Mouse (Mus musculus) liver, embryonic 15.5 days (tissue): Measurements from ENCODE around the gene Prkce. TPM values are rescaled to one million over a fixed set of nuclear protein-coding genes. Genes with fewer than 3 reads are reported as not detected.

Source experiments
- ATAC-seq: fragments of 200-750 bp; cut with Nextera tagmentation; 2 replicates; pipeline ENCODE4 v1.8.0; 2017; ENCODE audit warnings: moderate number of reproducible peaks, mild to moderate bottlenecking, moderate library complexity; ENCODE audit not compliant: insufficient read depth
- H3K27ac ChIP-seq: fragments of 300-500 bp; sonication (generic); replicated peaks from 2 replicates; pipeline ENCODE4 v1.5.1; 2015; ENCODE audit warnings: mild to moderate bottlenecking, inconsistent platforms
- H3K27me3 ChIP-seq: fragments of 300-500 bp; sonication (generic); 2 replicates; pipeline ENCODE4 v1.6.1; 2015; ENCODE audit warnings: mild to moderate bottlenecking, inconsistent platforms
- H3K36me3 ChIP-seq: fragments of 300-500 bp; sonication (generic); replicated peaks from 2 replicates; pipeline ENCODE4 v1.6.1; 2015; ENCODE audit warnings: moderate library complexity, mild to moderate bottlenecking, inconsistent platforms
- H3K4me1 ChIP-seq: fragments of 300-500 bp; sonication (generic); replicated peaks from 2 replicates; pipeline ENCODE4 v1.6.1; 2015; ENCODE audit warnings: inconsistent platforms
- H3K4me2 ChIP-seq: fragments of 300-500 bp; sonication (generic); 2 replicates; pipeline ENCODE4 v1.6.1; 2015; ENCODE audit warnings: moderate library complexity, mild to moderate bottlenecking, inconsistent platforms
- H3K4me3 ChIP-seq: fragments of 300-500 bp; sonication (generic); replicated peaks from 2 replicates; pipeline ENCODE4 v1.5.1; 2015; ENCODE audit warnings: mild to moderate bottlenecking, inconsistent platforms
- H3K9ac ChIP-seq: fragments of 300-500 bp; sonication (generic); 2 replicates; pipeline ENCODE4 v1.6.1; 2015; ENCODE audit warnings: moderate library complexity, mild to moderate bottlenecking, inconsistent platforms
- H3K9me3 ChIP-seq: fragments of 300-500 bp; sonication (generic); replicated peaks from 2 replicates; pipeline ENCODE4 v1.6.1; 2016; ENCODE audit warnings: inconsistent platforms
- WGBS: fragments of 180-500 bp; shearing (Covaris S2); methylation state at CpG from one replicate; pipeline ENCODE4 v1.1.7; 2015; ENCODE audit warnings: mixed read lengths; ENCODE audit not compliant: insufficient replicate concordance; 5-methylcytosine and 5-hydroxymethylcytosine counted together
- polyA plus RNA-seq: library from polyadenylated mRNA; unstranded; fragments of >200 nt; fragmentation: Nextera tagmentation; extraction: Ambion mirVana; gene quantifications from 2 replicates; pipeline ENCODE4 v1.2.1, GENCODE M21; 2015

The Prkce gene
- polyA plus RNA-seq, 1 experiment from 2014 or later: 0.79 TPM

- Histone ChIP-seq H3K4me2 (no peak overlapping the region), H3K36me3 (no peaks in the 10 kb centered on the region), H3K27me3 (no peaks in the 10 kb centered on the region), H3K27ac (no peak overlapping the region), H3K4me1 (no peaks in the 10 kb centered on the region; the same call in 1 of the 2 replicates), H3K4me3 (no peak overlapping the region), H3K9ac (no peak overlapping the region), H3K9me3 (no peaks in the 10 kb centered on the region)
- WGBS: 73% methylated on average over 12 of the region's 12 CpGs
- ATAC-seq: no peak
These were observed 269.2 kb downstream of the Prkce start for GRCm38 (mm10) chr17:86436583-86437370.

DNA sequence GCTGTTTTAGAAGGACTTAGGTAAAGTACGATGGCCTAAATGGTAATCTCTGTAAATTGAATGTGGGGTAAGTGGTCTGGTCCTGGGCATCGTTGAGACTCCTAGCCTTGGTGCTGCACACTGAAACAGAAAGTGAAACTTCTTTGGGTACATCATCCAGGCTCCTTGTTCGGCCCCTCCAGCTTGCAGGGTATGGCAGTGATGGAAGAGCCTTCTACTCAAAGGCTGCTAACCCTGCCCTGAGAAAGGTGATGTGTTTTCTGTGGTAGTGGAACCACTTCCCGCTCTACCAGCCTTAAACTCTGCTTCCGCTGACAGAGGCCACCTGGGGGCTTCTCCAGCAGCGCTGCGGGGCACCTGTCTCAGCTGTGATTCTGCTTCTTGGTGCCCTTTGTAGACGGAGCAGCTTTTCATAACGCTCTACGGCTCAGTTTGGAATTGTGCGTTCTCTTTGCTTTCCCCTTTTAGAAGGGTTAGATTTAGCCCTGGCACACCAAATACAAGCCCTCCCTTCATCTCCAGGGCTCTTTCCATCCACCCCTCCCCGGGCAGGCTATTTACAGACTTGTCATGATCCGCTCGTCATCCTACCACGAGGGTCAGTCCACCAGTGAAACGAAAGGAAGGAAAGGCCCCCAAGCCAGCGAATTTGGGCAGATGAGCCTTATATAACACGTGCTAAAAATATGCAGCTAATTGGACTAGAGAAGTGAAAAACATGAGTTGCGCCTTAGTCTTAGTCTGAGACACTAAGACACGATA is 270.1 kb downstream of the Prkce start:
- H3K27me3 ChIP-seq: no peaks in the 10 kb centered on the region
- no peak for ATAC-seq
- no peaks in the 10 kb centered on the region for H3K9me3 ChIP-seq
- no peak overlapping the region for H3K27ac ChIP-seq
- H3K9ac ChIP-seq: no peak overlapping the region
- no peaks in the 10 kb centered on the region; the same call in 1 of the 2 replicates for H3K4me1 ChIP-seq
- no peak overlapping the region for H3K4me2 ChIP-seq
- H3K4me3 ChIP-seq: no peak overlapping the region
- 64% methylated on average over 20 of the region's 20 CpGs for WGBS
- no peaks in the 10 kb centered on the region for H3K36me3 ChIP-seq

DNA sequence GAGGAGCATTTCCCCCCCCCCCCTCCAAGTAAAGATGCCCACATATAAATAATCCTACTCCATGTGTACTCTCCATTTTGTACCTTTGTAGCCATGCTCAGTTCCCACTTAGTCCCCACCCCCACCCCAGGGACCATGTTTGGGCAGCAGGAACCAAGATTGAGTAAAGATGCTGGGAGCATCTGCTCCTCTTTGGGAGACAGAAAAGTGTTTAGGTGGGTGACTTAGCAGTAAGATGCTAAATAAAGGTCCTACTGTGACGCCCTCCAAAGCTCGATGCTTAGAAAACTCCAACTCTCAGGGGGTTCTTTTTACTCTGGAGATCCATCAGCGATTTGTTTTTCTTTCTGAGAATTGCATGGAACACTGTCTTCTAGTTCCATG is 270.7 kb downstream of the Prkce start:
- 62% methylated on average over 3 of the region's 3 CpGs for WGBS
- Histone ChIP-seq H3K27ac (no peak overlapping the region), H3K4me2 (no peak overlapping the region), H3K36me3 (no peaks in the 10 kb centered on the region), H3K4me3 (no peak overlapping the region), H3K9ac (no peak overlapping the region), H3K4me1 (no peaks in the 10 kb centered on the region; the same call in 1 of the 2 replicates), H3K9me3 (no peaks in the 10 kb centered on the region), H3K27me3 (no peaks in the 10 kb centered on the region)
- no peak for ATAC-seq

DNA sequence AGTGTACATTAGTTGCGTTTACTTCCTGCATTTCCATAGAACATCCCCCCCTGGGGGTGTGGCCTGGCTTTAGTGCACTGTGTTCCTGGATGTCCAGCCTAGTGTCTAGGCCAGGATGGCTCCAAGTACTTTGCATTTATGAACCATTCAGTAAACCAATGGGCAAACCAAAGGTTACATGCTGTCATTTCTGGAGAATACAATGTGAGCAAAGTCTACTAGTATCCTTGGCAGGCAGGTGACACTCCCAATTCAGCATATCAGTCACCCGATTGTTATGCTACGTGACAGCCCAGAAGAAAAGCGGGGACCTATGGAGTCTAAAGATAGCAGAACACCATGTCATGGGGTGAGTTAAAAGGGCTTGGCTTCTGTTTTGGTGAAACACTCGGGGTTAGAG is 271.2 kb downstream of the Prkce start:
- H3K36me3 ChIP-seq: no peaks in the 10 kb centered on the region
- 36% methylated on average over 5 of the region's 5 CpGs for WGBS
- no peaks in the 10 kb centered on the region for H3K9me3 ChIP-seq
- peak; percentile 33; the same call in 1 of the 2 replicates for ATAC-seq
- no peaks in the 10 kb centered on the region for H3K27me3 ChIP-seq
- no peak overlapping the region for H3K4me3 ChIP-seq
- H3K27ac ChIP-seq: no peak overlapping the region
- H3K9ac ChIP-seq: no peak overlapping the region
- H3K4me2 ChIP-seq: no peak overlapping the region
- peaks cover 2% of the 10 kb centered on the region; the same call in 1 of the 2 replicates for H3K4me1 ChIP-seq

GRCm38 (mm10) chr17:86441098-86441497 is 273.5 kb downstream of the Prkce start:
- no peaks in the 10 kb centered on the region for H3K9me3 ChIP-seq
- H3K4me1 ChIP-seq: peaks cover 13% of the 10 kb centered on the region
- no peak overlapping the region for H3K4me2 ChIP-seq
- WGBS: 58% methylated on average over 7 of the region's 7 CpGs
- ATAC-seq: no peak
- H3K36me3 ChIP-seq: no peaks in the 10 kb centered on the region
- H3K4me3 ChIP-seq: no peak overlapping the region
- no peak overlapping the region for H3K9ac ChIP-seq
- no peak overlapping the region for H3K27ac ChIP-seq
- no peaks in the 10 kb centered on the region for H3K27me3 ChIP-seq

DNA sequence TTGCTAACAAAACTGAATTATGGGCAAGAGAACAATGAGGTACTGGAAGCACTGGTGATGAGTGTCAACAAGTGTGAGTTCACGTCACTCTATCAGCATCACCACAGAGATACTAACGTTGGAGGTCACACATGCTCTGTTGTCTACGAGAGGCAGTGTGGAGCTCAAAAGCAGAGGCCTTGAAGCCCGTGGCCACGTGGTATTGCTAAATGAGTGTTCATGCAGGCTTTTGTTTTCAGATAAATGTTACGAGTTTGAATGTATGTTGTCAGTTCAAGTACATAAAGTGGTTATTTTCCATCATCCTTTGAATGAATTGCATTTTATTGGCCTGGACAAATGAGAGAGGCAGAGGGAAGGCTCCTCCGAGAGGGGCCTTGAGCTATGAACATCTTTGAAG is 276.3 kb downstream of the Prkce start:
- no peak overlapping the region for H3K27ac ChIP-seq
- no peak for ATAC-seq

GRCm38 (mm10) chr17:86444578-86445419 is 277.2 kb downstream of the Prkce start:
- H3K4me3 ChIP-seq: no peak overlapping the region
- H3K4me1 ChIP-seq: peaks cover 13% of the 10 kb centered on the region
- 0 out of 2 replicates have a peak overlapping the region, but pooled peaks have one; percentile 19 for H3K27ac ChIP-seq
- peak; percentile 87 for ATAC-seq
- no peaks in the 10 kb centered on the region for H3K36me3 ChIP-seq
- peak overlapping the region; percentile 16; the same call in 1 of the 2 replicates for H3K4me2 ChIP-seq
- H3K27me3 ChIP-seq: no peaks in the 10 kb centered on the region
- H3K9ac ChIP-seq: no peak overlapping the region
- H3K9me3 ChIP-seq: no peaks in the 10 kb centered on the region
- WGBS: 34% methylated on average over 15 of the region's 15 CpGs

More for the DNA sequence above, 276.3 kb downstream of the Prkce start:
- H3K36me3 ChIP-seq: no peaks in the 10 kb centered on the region
- H3K4me3 ChIP-seq: no peak overlapping the region
- H3K4me2 ChIP-seq: no peak overlapping the region
- H3K9me3 ChIP-seq: no peaks in the 10 kb centered on the region
- peaks cover 13% of the 10 kb centered on the region for H3K4me1 ChIP-seq
- 55% methylated on average over 7 of the region's 7 CpGs for WGBS
- H3K27me3 ChIP-seq: no peaks in the 10 kb centered on the region
- no peak overlapping the region for H3K9ac ChIP-seq

- 0 out of 2 replicates have a peak overlapping the region, but pooled peaks have one; percentile 19 for H3K27ac ChIP-seq
- H3K4me2 ChIP-seq: no peak overlapping the region
- no peak for ATAC-seq
These were observed 277.8 kb downstream of the Prkce start for GRCm38 (mm10) chr17:86445420-86445720.

DNA sequence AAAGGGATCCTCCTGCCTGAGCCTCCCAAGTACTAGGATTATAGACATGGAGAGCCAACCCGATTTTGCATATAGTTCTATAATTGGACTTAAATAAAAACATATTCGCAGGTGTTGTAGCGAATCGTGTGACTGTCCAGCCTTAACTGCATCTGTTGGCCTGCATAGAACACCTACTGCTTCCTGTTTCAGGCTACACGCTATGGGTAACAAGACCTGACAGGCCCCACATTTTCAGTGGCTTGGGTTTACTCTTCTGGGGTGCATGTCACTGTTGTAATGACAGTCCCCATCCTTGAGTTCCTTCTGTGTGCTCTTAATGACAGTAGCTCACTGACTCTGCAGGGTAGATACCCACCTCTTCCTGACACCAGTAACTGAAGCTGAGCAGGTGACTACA is 278.3 kb downstream of the Prkce start:
- no peaks in the 10 kb centered on the region for H3K9me3 ChIP-seq
- no peak overlapping the region for H3K27ac ChIP-seq
- H3K4me2 ChIP-seq: no peak overlapping the region
- no peak for ATAC-seq
- no peak overlapping the region for H3K9ac ChIP-seq
- 70% methylated on average over 5 of the region's 5 CpGs for WGBS
- H3K4me3 ChIP-seq: no peak overlapping the region
- H3K27me3 ChIP-seq: no peaks in the 10 kb centered on the region
- H3K4me1 ChIP-seq: peaks cover 13% of the 10 kb centered on the region
- no peaks in the 10 kb centered on the region for H3K36me3 ChIP-seq

More at GRCm38 (mm10) chr17:86445420-86445720, 277.8 kb downstream of the Prkce start:
- Histone ChIP-seq H3K9me3 (no peaks in the 10 kb centered on the region), H3K4me1 (peaks cover 13% of the 10 kb centered on the region), H3K36me3 (no peaks in the 10 kb centered on the region), H3K9ac (no peak overlapping the region), H3K27me3 (no peaks in the 10 kb centered on the region), H3K4me3 (no peak overlapping the region)
- 58% methylated on average over 3 of the region's 3 CpGs for WGBS

DNA sequence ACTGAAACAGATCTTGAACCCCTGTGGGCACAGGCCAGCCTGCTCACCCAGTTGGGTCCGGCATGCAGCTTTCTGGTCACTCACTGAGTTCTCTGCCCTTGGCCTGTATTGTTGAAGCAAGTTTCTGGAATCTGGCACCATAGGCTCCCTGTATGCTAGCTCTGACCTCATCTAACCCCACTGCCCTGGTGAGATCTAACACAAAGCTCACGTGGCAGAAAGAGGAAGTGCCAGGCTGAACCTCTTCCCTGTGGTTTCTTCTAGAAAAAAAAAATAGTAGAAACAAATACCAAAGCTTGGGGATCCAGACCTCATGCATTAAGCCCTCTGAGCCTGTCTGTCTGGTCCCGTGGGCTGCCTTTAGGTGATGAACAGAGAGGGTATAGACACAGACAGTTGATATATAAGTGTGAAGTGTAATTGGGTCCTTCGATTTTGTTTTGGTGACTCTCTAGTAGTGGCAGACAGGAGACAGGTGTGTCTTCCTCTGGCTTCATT is 279.6 kb downstream of the Prkce start:
- no peak overlapping the region for H3K4me3 ChIP-seq
- no peaks in the 10 kb centered on the region for H3K27me3 ChIP-seq
- H3K4me1 ChIP-seq: peaks cover 13% of the 10 kb centered on the region
- H3K9me3 ChIP-seq: no peaks in the 10 kb centered on the region
- H3K4me2 ChIP-seq: no peak overlapping the region
- H3K36me3 ChIP-seq: no peaks in the 10 kb centered on the region
- no peak overlapping the region for H3K9ac ChIP-seq
- H3K27ac ChIP-seq: no peak overlapping the region
- ATAC-seq: no peak
- WGBS: 38% methylated on average over 4 of the region's 4 CpGs
